Mouse (Mus musculus) liver, embryonic 11.5 days (tissue): ENCODE data around the gene Ap1s3. TPM values are rescaled to one million over a fixed set of nuclear protein-coding genes. Genes with fewer than 3 reads are reported as not detected.

ENCODE experiments used
- ATAC-seq: fragments of 200-750 bp; cut with Nextera tagmentation; replicated peaks from 2 replicates; pipeline ENCODE4 v1.8.0; 2017; ENCODE audit warnings: moderate number of reproducible peaks, mild to moderate bottlenecking, moderate TSS enrichment, moderate library complexity; ENCODE audit not compliant: low FRiP score
- DNase-seq: peaks from one replicate; pipeline ENCODE4 v3.0.0-alpha.2; 2017; ENCODE audit warnings: low spot score
- H3K27ac ChIP-seq: fragments of 300-500 bp; sonication (generic); 2 replicates; pipeline ENCODE4 v1.5.1; 2014; ENCODE audit warnings: mild to moderate bottlenecking, low read depth, low read length, control low read depth
- H3K27me3 ChIP-seq: fragments of 300-500 bp; sonication (generic); replicated peaks from 2 replicates; pipeline ENCODE4 v1.6.1; 2014; ENCODE audit warnings: low read length, mixed read lengths; ENCODE audit not compliant: control insufficient read depth, insufficient read depth
- H3K36me3 ChIP-seq: fragments of 300-500 bp; sonication (generic); 2 replicates; pipeline ENCODE4 v1.6.1; 2014; ENCODE audit warnings: mild to moderate bottlenecking, low read length, moderate library complexity, mixed read lengths; ENCODE audit not compliant: control insufficient read depth, insufficient read depth
- H3K4me1 ChIP-seq: fragments of 300-500 bp; sonication (generic); replicated peaks from 2 replicates; pipeline ENCODE4 v1.6.1; 2014; ENCODE audit warnings: low read length, mixed read lengths; ENCODE audit not compliant: control insufficient read depth, insufficient read depth
- H3K4me2 ChIP-seq: fragments of 300-500 bp; sonication (generic); 2 replicates; pipeline ENCODE4 v1.6.1; 2014; ENCODE audit warnings: mild to moderate bottlenecking, control low read depth, moderate library complexity
- H3K4me3 ChIP-seq: fragments of 300-500 bp; sonication (generic); 2 replicates; pipeline ENCODE4 v1.5.1; 2014; ENCODE audit warnings: low read depth, low read length, control low read depth
- H3K9ac ChIP-seq: fragments of 300-500 bp; sonication (generic); 2 replicates; pipeline ENCODE4 v1.6.1; 2014; ENCODE audit warnings: low read depth, low read length, control low read depth
- H3K9me3 ChIP-seq: fragments of 300-500 bp; sonication (generic); 2 replicates; pipeline ENCODE4 v1.6.1; 2016; ENCODE audit warnings: low read length, inconsistent platforms, mixed read lengths; ENCODE audit not compliant: control insufficient read depth
- WGBS: fragments of 180-500 bp; shearing (Covaris S2); extraction: QIAGEN DNeasy Blood & Tissue Kit; methylation state at CpG from one replicate; pipeline ENCODE4 v1.1.7; 2014; 5-methylcytosine and 5-hydroxymethylcytosine counted together
- polyA plus RNA-seq: library from polyadenylated mRNA; unstranded; fragments of >200 nt; fragmentation: Nextera tagmentation; extraction: Ambion mirVana; gene quantifications from 2 replicates; pipeline ENCODE4 v1.2.1, GENCODE M21; 2014

Ap1s3 gene
- polyA plus RNA-seq, 1 experiment from 2014 or later = 0.44 TPM

DNA sequence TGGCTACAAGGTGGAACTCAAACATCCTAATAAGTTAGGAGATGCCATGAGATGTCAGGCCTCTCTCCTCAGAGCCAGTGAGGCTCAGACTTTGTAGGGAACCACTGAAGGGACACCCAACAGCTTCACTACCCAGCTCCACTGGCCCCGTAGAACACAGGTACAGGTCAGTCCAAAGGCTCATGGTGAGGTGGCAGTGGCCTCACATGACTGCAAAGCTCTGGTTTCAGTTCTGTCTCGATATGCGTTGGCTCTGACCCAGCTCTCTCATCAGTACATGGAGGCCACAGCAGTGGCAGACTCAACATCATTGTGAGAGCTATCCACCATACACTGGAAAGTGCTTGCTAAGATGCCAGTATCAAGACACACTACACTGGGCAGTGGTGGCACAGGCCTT, 9.0 kb upstream of the Ap1s3 start:
- Histone ChIP-seq H3K27me3 (no peaks in the 10 kb centered on the region), H3K27ac (no peak overlapping the region), H3K4me1 (no peaks in the 10 kb centered on the region), H3K4me2 (no peak overlapping the region), H3K36me3 (no peaks in the 10 kb centered on the region), H3K9ac (no peak overlapping the region), H3K4me3 (no peak overlapping the region), H3K9me3 (no peaks in the 10 kb centered on the region)
- WGBS = 85% methylated on average over 3 of the region's 3 CpGs
- DNase-seq (no peak), ATAC-seq (no peak)

DNA sequence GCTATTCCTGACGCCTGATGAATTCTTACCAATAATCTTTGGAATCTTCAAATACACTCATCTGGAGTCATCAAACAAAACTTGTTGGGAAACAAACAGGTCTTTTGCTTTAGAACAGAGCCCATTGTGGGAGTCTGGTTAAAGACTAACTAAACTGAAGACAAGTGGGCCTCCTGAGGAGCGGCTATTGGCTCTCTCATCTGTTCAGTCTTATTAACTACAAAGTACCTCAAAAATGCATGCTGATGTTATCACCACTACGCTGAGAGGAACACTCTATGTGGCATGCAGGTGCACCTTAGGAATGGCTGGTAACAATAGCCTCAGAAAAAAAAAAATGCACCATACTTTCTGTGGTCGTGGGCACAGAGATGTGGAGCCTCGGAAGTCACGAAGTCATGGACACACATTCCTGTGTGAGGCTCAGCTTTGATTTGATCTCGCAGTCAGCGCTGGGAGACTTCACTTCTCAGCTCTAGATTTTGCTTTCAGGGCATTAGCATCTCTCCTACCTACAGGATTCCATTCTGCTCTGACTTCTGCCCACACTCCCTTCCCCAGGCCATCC, 6.4 kb upstream of the Ap1s3 start:
- H3K9ac ChIP-seq = no peak overlapping the region
- H3K4me1 ChIP-seq = no peaks in the 10 kb centered on the region
- H3K4me2 ChIP-seq = no peak overlapping the region
- H3K36me3 ChIP-seq = no peaks in the 10 kb centered on the region
- H3K27me3 ChIP-seq = peaks cover 2% of the 10 kb centered on the region; the same call in 1 of the 2 replicates
- WGBS = 70% methylated on average over 8 of the region's 8 CpGs
- no peak overlapping the region for H3K4me3 ChIP-seq
- H3K9me3 ChIP-seq = no peaks in the 10 kb centered on the region
- no peak for DNase-seq
- no peak overlapping the region for H3K27ac ChIP-seq
- no peak for ATAC-seq

DNA sequence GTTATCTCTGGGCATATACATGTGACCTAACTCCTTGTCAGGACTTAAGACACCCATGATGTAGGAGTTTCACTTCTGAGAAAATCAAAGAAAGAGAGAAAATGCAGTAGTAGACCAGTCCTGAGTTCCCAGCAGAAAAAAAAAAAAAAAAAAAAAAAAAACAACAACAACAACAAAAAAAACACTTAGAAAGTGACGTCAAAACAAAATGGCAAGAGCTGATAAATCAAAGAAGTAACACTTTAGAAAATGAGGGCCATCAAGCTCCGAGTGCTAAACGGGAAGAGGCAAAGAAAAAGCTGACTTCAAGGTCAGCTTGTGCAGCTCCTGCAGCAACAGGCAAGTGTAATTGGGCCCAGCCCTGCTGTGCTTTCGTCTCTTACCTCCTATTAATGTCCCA, 3.9 kb upstream of the Ap1s3 start:
- no peak for DNase-seq
- Histone ChIP-seq H3K27me3 (peaks cover 8% of the 10 kb centered on the region; the same call in 1 of the 2 replicates), H3K9me3 (no peaks in the 10 kb centered on the region), H3K9ac (no peak overlapping the region), H3K4me3 (no peak overlapping the region), H3K4me1 (no peaks in the 10 kb centered on the region), H3K27ac (no peak overlapping the region), H3K4me2 (no peak overlapping the region), H3K36me3 (no peaks in the 10 kb centered on the region)
- 73% methylated on average over 4 of the region's 4 CpGs for WGBS
- ATAC-seq = no peak

DNA sequence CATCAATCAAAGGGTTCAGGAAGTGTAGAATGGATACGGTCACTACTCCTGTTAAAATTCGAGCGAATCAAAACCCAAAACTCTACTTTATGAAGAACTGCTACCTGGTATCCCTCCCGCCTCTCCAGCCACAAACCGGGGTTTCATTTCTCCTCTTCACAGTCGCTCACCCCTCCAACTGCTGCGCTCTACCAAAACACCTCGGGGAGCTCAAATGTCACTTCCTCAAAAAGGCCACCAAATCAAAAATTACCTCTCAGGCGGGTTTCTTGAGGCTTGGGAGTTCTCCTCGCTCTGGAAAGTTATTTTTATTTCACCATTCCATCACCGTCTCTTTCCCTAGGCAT, 603 bp downstream of the Ap1s3 start:
- ATAC-seq = no peak
- H3K4me2 ChIP-seq = peak overlapping the region; percentile 93
- peak overlapping the region; percentile 82 for H3K4me3 ChIP-seq
- no peaks in the 10 kb centered on the region for H3K9me3 ChIP-seq
- peaks cover 8% of the 10 kb centered on the region; the same call in 1 of the 2 replicates for H3K27me3 ChIP-seq
- H3K36me3 ChIP-seq = no peaks in the 10 kb centered on the region
- 0 out of 2 replicates have a peak, but pooled peaks cover 3% of the 10 kb centered on the region for H3K4me1 ChIP-seq
- WGBS = under 1% methylated on average over 11 of the region's 11 CpGs
- H3K27ac ChIP-seq = no peak overlapping the region
- peak; percentile 35 for DNase-seq
- H3K9ac ChIP-seq = peak overlapping the region; percentile 70

DNA sequence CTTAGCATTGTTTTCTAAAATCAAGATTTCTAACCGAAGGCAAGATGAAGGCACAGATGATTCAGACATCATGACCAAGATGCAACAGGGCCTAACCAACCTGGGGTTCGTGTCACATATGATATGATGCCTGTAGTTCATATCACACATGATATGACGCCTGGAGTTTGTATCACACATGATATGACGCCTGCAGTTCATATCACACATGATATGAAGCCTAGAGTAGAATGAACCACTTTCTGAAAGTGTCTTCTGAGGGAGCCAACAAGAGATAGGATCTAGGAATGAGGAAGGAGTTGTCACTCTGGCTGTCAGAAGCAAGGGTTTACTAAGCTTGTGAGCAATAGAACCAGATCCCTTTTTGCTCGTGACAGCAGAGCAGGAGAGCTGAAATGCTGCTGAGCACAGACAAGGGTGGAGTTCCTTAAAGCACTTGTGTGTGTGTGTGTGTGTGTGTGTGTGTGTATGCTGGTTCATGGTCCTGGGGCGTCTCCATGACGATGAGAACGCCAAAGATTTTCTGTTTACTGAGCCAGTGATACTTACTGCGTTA, 2.3 kb downstream of the Ap1s3 start:
- Histone ChIP-seq H3K4me3 (no peak overlapping the region), H3K27me3 (peaks cover 8% of the 10 kb centered on the region; the same call in 1 of the 2 replicates), H3K9ac (no peak overlapping the region), H3K36me3 (no peaks in the 10 kb centered on the region), H3K4me2 (no peak overlapping the region), H3K9me3 (no peaks in the 10 kb centered on the region), H3K27ac (no peak overlapping the region), H3K4me1 (0 out of 2 replicates have a peak, but pooled peaks cover 3% of the 10 kb centered on the region)
- 65% methylated on average over 9 of the region's 9 CpGs for WGBS
- ATAC-seq = no peak
- no peak for DNase-seq

DNA sequence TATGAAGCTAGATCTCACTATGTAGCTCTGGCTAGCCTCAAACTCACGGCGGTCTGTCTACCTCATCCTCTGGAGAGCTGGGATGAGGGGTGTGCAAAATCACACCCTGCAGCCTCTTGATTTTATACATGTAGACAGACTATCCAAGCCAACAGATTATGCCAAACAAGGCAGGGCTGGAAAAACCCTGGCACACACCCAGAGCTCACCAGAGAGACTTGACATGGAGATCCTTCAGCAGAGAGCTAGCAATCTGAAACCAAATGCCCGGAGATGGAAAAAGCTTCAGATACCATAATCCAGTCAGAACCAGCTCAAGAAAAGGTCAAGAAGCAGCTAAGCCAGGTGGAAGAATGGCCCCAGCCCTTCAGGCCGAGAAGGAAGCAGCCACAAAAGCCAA, 6.9 kb downstream of the Ap1s3 start:
- no peak for DNase-seq

DNA sequence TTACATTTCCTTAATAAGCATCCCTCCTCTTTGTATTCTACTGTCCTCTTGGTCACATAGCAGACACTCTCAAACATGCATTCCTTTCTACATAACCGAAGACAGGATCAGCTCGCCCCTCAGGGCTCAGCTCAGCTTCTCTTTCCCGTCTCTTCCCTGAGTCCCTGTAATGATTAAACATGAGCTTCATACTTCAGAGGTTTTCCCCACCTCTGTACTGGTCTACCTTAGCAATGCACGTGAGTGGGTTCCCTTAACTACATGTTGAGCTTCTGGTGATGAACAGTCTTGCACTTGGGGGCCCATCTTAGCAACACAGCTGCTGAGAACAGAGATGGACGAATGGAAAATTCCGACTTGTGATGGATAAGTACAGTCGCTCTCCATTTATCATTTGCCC, 12.2 kb downstream of the Ap1s3 start:
- 81% methylated on average over 7 of the region's 7 CpGs for WGBS
- Histone ChIP-seq H3K4me3 (no peak overlapping the region), H3K36me3 (no peaks in the 10 kb centered on the region), H3K27ac (no peak overlapping the region), H3K27me3 (no peaks in the 10 kb centered on the region), H3K9me3 (no peaks in the 10 kb centered on the region), H3K4me2 (no peak overlapping the region), H3K4me1 (no peaks in the 10 kb centered on the region), H3K9ac (no peak overlapping the region)
- no peak for DNase-seq
- ATAC-seq = no peak

More for the DNA sequence above, 6.9 kb downstream of the Ap1s3 start:
- Histone ChIP-seq H3K4me2 (no peak overlapping the region), H3K9ac (no peak overlapping the region), H3K27ac (no peak overlapping the region), H3K9me3 (no peaks in the 10 kb centered on the region), H3K4me3 (no peak overlapping the region), H3K4me1 (0 out of 2 replicates have a peak, but pooled peaks cover 3% of the 10 kb centered on the region), H3K27me3 (no peaks in the 10 kb centered on the region), H3K36me3 (no peaks in the 10 kb centered on the region)
- 85% methylated on average over 4 of the region's 4 CpGs for WGBS
- no peak for ATAC-seq

DNA sequence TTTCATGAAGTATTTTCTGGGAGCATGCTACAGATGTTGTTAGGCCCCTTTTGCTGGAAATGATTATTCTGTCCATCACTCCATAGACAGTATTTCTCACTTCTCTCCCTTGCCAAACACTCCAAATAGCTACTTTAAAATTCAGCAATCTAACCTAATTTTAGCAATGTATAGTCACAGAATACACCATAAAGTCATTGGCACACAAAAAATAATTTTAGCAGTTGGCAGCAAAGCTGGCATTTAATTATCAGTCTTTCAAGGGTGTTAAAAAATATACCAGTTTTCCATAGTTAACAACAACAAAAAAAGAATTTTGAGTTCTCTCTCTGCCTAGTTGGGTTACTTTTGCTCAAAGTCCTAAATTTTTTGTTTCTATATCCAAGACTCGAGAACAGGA, 14.4 kb downstream of the Ap1s3 start:
- whole genome bisulfite sequencing = 70% methylated on average over 1 of the region's 1 CpGs

DNA sequence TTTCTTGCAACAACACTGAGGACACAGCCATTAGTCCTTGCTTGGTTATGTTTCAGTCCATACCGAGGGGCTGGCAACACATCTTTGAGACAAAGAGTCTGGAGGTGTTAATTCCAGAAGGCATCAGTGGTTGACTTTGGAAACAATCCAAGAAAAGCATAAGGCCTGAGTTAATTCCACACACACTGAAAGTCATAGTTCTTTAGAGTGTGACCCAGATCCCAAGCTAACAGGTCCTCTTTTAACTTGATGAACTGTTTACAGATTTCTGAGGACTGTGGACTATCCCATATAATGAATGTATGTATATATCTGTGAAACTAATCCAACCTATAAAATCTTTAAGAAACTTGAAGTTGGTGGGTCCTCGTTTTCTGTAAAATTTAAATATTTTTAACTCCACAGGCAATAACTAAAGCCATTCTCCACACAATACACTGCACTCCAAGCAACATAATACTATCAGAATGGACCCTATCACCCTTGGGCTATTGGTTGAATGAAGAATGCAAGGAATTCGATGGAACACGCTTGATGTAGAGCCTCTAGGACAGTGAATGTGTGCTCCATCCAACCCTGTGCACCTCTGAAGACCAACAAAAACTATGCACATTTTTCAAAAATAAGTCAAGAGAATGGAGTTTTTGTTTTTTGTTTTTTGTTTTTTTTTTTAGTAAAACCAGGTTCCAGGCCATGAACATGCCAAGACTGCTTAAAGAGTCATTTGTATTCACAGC, 15.8 kb downstream of the Ap1s3 start:
- no peak for DNase-seq

More for the DNA sequence above, 14.4 kb downstream of the Ap1s3 start:
- Histone ChIP-seq H3K9me3 (no peaks in the 10 kb centered on the region), H3K4me1 (no peaks in the 10 kb centered on the region), H3K27me3 (no peaks in the 10 kb centered on the region), H3K27ac (no peak overlapping the region), H3K4me3 (no peak overlapping the region), H3K36me3 (no peaks in the 10 kb centered on the region), H3K9ac (no peak overlapping the region), H3K4me2 (no peak overlapping the region)
- no peak for ATAC-seq
- DNase-seq = no peak

More for the DNA sequence above, 15.8 kb downstream of the Ap1s3 start:
- no peak overlapping the region for H3K27ac ChIP-seq
- WGBS = 75% methylated on average over 4 of the region's 4 CpGs
- H3K27me3 ChIP-seq = no peaks in the 10 kb centered on the region
- no peaks in the 10 kb centered on the region for H3K9me3 ChIP-seq
- no peak overlapping the region for H3K4me2 ChIP-seq
- no peak overlapping the region for H3K4me3 ChIP-seq
- H3K9ac ChIP-seq = no peak overlapping the region
- H3K4me1 ChIP-seq = no peaks in the 10 kb centered on the region
- no peaks in the 10 kb centered on the region for H3K36me3 ChIP-seq
- ATAC-seq = no peak
